Mouse (Mus musculus) liver, adult 2 months (tissue): ENCODE data around the gene Cog8. TPM values are rescaled to one million over a fixed set of nuclear protein-coding genes. Genes with fewer than 3 reads are reported as not detected.

ENCODE experiments used
- DNase-seq: peaks from one replicate; pipeline ENCODE4 v3.0.0-alpha.2; 2011; ENCODE audit warnings: low read depth, low spot score; ENCODE audit errors: extremely low read depth
- H3K27ac ChIP-seq: fragments of 200-500 bp; replicated peaks from 2 replicates; pipeline ENCODE4 v1.5.1; 2012; ENCODE audit warnings: low read depth, mild to moderate bottlenecking, control low read depth, inconsistent platforms, low read length; ENCODE audit not compliant: insufficient read depth
- H3K27me3 ChIP-seq: fragments of 200-500 bp; 2 replicates; pipeline ENCODE4 v1.6.1; 2012; ENCODE audit warnings: mild to moderate bottlenecking, moderate library complexity, low read length, inconsistent platforms; ENCODE audit not compliant: control insufficient read depth, insufficient read depth
- H3K36me3 ChIP-seq: fragments of 200-500 bp; 2 replicates; pipeline ENCODE4 v1.6.1; 2012; ENCODE audit warnings: low read length, inconsistent platforms; ENCODE audit not compliant: control insufficient read depth, insufficient read depth
- H3K4me1 ChIP-seq: fragments of 200-500 bp; 2 replicates; pipeline ENCODE4 v1.6.1; 2011; ENCODE audit warnings: low read length; ENCODE audit not compliant: control insufficient read depth, insufficient read depth
- H3K4me3 ChIP-seq: fragments of 200-500 bp; 2 replicates; pipeline ENCODE4 v1.5.1; 2011; ENCODE audit warnings: low read depth, mild to moderate bottlenecking, control low read depth, low read length, moderate library complexity; ENCODE audit not compliant: insufficient read depth
- H3K79me2 ChIP-seq: fragments of 200-500 bp; 2 replicates; pipeline ENCODE4 v1.6.1; 2012; ENCODE audit warnings: inconsistent platforms, mild to moderate bottlenecking, low read length, moderate library complexity; ENCODE audit not compliant: control insufficient read depth, insufficient read depth
- H3K9ac ChIP-seq: fragments of 200-500 bp; 2 replicates; pipeline ENCODE4 v1.6.1; 2012; ENCODE audit warnings: low read depth, mild to moderate bottlenecking, control low read depth, inconsistent platforms, low read length
- CTCF ChIP-seq: fragments of 200-500 bp; IDR thresholded peaks from 2 replicates; pipeline ENCODE4 v1.5.1; 2011; ENCODE audit warnings: low read depth, low read length, control low read depth
- POLR2A ChIP-seq: fragments of 200-500 bp; IDR thresholded peaks from 2 replicates; pipeline ENCODE4 v1.6.1; 2011; ENCODE audit warnings: low read length, control low read depth; ENCODE audit not compliant: insufficient read depth; ENCODE audit errors: extremely low read depth
- WGBS: fragments of 180-500 bp; shearing (Covaris S2); methylation state at CpG from one replicate; pipeline ENCODE4 v1.1.7; 2018; 5-methylcytosine and 5-hydroxymethylcytosine counted together
- polyA plus RNA-seq: library from polyadenylated mRNA; depleted of rRNA; stranded (reverse); fragments of >200 nt; gene quantifications from 2 replicates; pipeline ENCODE4 v1.2.3, GENCODE M21; 2012; rRNA removed
- total RNA-seq: library from RNA; depleted of rRNA; stranded (reverse); fragments of >200 nt; gene quantifications from 2 replicates; pipeline ENCODE4 v1.2.3, GENCODE M21; 2014; rRNA removed

Cog8 gene
- total RNA-seq: 11.6 and 13.3 TPM in 2 replicates
- 17.5 and 27.0 TPM in 2 replicates for polyA plus RNA-seq

DNA sequence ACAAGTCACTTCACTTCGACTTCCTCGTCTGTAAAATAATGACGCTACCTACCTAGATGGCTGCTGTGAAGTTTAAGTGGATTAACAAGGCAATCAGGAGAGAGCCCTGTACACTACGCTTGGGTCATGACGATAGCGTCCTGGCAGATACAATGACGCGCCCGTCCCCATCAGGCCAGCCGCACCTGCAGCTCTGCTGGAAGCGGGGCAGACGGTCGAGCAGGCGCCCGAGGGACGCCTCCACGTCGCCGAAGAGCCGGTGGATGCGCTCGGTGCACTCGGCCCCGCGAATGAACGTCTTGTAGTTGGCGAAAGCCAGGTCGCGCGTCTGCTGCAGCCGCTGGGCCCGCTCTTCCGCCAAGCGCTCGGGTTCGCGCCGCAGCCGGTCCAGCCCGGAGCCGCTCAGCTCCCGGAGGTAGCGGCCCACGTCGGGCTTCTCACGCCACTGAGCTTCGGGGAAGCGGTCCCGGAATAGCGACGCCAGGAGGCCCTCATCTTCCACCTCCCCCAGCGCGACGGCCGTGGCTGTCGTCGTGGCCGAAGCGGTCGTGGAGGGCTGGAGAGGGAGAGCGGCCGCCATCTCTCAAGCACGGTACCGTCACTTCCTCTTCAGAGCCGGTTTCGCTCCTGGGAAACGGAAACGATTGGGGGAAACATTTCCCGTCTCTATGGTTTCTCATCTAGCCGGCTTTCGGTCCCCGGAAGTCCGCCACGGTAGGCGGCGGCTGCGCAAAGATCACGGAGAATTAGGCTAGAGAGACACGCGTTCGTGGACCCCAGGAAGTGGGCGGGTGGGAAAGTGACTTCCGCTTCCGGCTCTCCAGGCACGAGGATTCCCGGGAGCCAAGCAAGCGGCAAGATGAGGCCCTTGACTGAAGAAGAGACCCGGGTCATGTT is at the start of gene Cog8, which contains the start of gene Nip7:
Gene Cog8, minus strand, starts transcription at position 614 of the 897 bp plus-strand sequence.
Gene Nip7, plus strand, starts transcription at position 802 of the 897 bp plus-strand sequence.
- no peaks in the 10 kb centered on the region for H3K27me3 ChIP-seq
- TF ChIP-seq POLR2A: peak; percentile 49; the same call in 1 of the 2 replicates
- no peak for TF ChIP-seq CTCF
- peak within 1 kb of the TSS; percentile 58 for H3K27ac ChIP-seq
- peaks cover 4% of the 10 kb centered on the region for H3K4me1 ChIP-seq
- peak within 1 kb of the TSS; percentile 73 for H3K4me3 ChIP-seq
- peaks cover 22% of the 10 kb centered on the region for H3K36me3 ChIP-seq
- peak; percentile 95 for DNase-seq
- peaks cover 7% of the 10 kb centered on the region; the same call in 1 of the 2 replicates for H3K79me2 ChIP-seq
- peak within 1 kb of the TSS; percentile 91 for H3K9ac ChIP-seq
- WGBS: under 1% methylated on average over 88 of the region's 88 CpGs

DNA sequence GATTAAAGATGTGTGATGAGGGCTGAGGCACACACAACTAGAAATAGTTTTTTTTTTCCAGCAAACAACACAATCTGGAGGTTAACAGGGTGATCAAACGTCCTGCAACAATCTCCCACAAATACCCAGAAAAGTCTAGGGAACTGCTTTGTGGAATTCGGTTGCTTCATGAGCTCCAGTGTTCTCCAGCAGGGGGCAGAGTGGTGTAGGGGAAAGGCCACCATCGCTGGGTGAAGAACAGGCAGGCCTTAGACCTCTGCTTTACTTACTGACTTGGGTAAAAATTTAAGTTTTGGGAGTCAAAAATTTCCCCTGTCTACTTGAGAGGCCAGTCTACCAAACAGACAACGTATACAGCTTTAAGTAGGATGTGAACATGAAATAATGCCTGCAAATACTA is 48.1 kb upstream of the Cog8 start:
- Histone ChIP-seq H3K79me2 (no peaks in the 10 kb centered on the region), H3K4me1 (no peaks in the 10 kb centered on the region), H3K27me3 (no peaks in the 10 kb centered on the region), H3K27ac (no peak overlapping the region), H3K36me3 (no peaks in the 10 kb centered on the region), H3K4me3 (no peak overlapping the region), H3K9ac (no peak overlapping the region)
- peak; percentile 50 for DNase-seq
- 9% methylated on average over 4 of the region's 4 CpGs for WGBS
- TF ChIP-seq POLR2A (no peak), CTCF (peak; percentile 88)

DNA sequence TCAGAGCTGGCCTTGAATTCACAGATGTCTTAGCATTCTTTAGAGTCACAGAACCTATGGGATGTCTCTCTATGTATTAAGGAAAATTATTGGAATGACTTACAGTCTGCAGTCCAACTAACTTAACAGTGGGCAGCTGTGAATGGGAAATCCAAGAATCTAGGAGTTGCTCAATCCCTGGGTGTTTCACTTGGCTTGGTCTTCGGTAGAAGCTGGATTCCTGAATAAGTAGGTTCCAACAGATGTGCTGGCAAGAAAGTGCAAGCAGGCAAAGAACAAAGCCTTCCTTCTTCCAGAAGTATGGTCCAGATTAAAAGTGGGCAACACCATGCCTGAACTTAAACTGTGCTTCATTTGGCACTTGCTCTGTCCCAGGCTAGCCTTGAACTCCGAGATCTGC is 44.1 kb upstream of the Cog8 start:
- H3K79me2 ChIP-seq: 0 out of 2 replicates have a peak, but pooled peaks cover 3% of the 10 kb centered on the region
- H3K27ac ChIP-seq: no peak overlapping the region
- DNase-seq: no peak
- no peak for TF ChIP-seq POLR2A
- no peak for TF ChIP-seq CTCF
- H3K9ac ChIP-seq: no peak overlapping the region
- no peaks in the 10 kb centered on the region for H3K27me3 ChIP-seq
- H3K36me3 ChIP-seq: no peaks in the 10 kb centered on the region
- peaks cover 4% of the 10 kb centered on the region for H3K4me1 ChIP-seq
- WGBS: 78% methylated on average over 2 of the region's 2 CpGs
- no peak overlapping the region for H3K4me3 ChIP-seq

DNA sequence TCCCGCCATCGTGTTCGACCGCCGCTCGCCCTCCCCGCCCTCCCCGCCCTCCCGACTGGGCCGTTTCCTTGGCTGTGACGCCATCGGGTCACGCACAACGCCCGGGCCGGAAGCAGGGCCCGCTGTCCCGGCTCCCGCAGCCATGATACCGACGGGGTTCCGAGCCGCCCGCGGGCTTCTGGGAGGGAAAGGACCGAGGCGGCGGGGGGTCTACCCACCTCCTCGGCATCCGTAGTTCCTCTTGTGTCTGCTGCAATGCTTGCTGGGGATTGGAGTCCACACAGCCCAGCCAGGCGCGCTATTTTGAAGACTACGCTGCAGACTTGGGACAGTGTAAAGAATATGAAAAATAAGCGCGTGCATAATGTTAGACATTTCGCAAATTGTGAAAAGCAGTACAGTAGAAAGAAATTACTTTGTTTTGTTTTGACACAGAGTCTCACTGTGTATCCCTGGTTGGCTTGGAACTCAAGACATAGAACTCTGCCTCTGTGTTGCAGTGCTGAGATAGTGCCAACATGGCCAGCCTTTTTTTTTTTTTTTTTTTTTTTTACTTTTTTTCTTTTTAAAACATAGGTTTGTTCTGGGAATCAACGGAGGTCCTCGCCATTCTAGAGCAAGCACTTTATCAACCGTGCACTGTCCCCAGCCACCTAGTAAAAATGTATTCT is 40.0 kb upstream of the Cog8 start, which contains the start of gene Terf2:
Gene Terf2, minus strand, starts transcription at position 182 of the 671 bp plus-strand sequence.
- Histone ChIP-seq H3K79me2 (peaks cover 5% of the 10 kb centered on the region; the same call in 1 of the 2 replicates), H3K4me1 (peaks cover 7% of the 10 kb centered on the region), H3K9ac (peak within 1 kb of the TSS; percentile 97), H3K36me3 (no peaks in the 10 kb centered on the region; the same call in 1 of the 2 replicates), H3K27ac (peak within 1 kb of the TSS; percentile 97), H3K4me3 (peak within 1 kb of the TSS; percentile 100), H3K27me3 (no peaks in the 10 kb centered on the region)
- WGBS: 4% methylated on average over 37 of the region's 39 CpGs
- 0 out of 2 replicates have a peak, but pooled peaks have one; percentile 26 for TF ChIP-seq POLR2A
- TF ChIP-seq CTCF: no peak
- peak; percentile 83 for DNase-seq

DNA sequence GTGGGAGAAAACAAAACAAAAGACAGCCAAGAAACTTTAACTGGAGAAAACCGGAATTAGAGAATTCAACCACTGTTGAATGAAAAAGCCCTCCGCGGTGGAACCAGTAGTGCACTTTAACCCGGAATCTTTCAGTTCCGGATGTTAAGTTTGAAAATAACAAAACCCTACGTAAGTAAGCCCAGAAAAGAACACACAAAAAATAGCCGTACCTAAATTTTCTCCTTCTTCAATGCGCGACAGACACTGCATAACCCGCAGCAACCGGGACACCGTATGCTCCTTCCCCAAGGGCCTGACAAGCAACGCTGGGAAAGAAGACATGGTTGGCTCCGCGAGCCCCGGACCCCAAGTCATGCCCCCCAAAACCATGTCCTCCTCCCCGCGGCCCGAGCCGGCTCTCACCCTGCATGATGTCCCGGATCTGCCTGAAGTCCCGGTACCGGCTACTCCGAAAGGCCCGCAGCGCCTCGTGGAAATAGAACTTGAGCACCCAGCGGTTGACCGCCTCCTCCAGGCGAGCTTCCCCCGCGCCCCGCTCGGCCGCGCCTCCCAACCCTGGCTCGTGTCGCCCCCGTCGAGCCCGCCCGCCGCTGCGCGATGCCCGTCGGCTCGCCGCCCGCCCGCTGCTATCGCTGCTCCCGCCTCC is 39.4 kb upstream of the Cog8 start:
- WGBS: under 1% methylated on average over 53 of the region's 53 CpGs
- H3K27me3 ChIP-seq: no peaks in the 10 kb centered on the region
- DNase-seq: peak; percentile 35
- H3K79me2 ChIP-seq: peaks cover 5% of the 10 kb centered on the region; the same call in 1 of the 2 replicates
- H3K27ac ChIP-seq: peak overlapping the region; percentile 97
- no peaks in the 10 kb centered on the region; the same call in 1 of the 2 replicates for H3K36me3 ChIP-seq
- peak overlapping the region; percentile 97 for H3K9ac ChIP-seq
- peaks cover 7% of the 10 kb centered on the region for H3K4me1 ChIP-seq
- H3K4me3 ChIP-seq: peak overlapping the region; percentile 100
- no peak for TF ChIP-seq CTCF
